Mouse (Mus musculus): Measurements from ENCODE around the gene Cdc37. TPM values are rescaled to one million over a fixed set of nuclear protein-coding genes. Genes with fewer than 3 reads are reported as not detected.

Gene Cdc37
- total RNA-seq, 2 experiments from 2014 or later = 128 to 140 TPM

GRCm38 (mm10) chr9:21168161-21169123 lies 18.7 kb upstream of the Cdc37 start:
- DNase-seq (ENCODE audit: low spot score) = peak; percentile 77

DNA sequence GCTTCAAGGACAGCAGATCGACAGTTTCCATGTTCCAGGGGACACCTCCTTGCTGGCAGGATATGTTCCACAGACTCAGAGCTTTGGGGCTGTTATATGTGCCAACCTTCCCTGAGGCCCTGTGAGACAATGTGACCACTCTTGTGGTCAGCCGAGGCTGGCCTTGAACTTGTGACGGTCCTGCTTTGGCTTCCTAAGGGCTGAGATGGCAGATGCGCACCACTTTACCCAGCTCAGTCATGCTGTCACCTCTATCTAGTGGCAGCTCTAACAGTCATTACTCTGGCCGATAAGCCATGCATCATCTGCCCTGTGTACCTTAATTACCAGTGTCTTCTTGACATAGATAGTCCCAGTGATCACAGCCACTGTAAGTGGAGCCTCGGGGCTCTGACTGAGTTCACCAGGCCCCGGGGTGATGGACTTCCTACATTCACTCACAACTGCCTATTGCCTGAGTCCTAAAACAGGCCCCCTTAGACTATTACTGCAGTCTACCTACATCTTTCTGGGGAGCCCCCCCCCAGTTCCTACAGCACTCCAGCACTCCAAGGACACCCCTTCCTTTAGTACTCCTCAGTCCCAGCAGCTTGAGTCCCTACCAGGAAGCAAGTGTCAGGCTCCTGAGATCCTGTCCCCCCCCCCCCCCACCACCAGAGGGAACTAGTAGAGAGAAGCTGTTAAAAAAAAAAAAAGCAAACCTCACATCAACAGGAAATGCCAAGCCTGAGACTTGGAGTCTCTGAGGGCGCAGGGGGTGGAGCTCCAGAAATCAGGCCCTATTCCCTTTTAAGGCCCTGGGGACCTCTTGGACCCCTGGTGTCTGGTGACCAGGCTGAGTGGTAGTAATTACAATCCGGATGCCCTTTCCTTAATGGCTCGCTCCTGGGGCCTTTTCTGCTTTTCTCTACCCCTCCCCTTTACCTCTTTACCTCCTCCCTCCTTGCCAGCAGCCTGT lies 17.6 kb upstream of the Cdc37 start:
- no peak for DNase-seq (ENCODE audit: low spot score)

GRCm38 (mm10) chr9:21166516-21166915 lies 16.7 kb upstream of the Cdc37 start:
- DNase-seq (ENCODE audit: low spot score) = no peak

DNA sequence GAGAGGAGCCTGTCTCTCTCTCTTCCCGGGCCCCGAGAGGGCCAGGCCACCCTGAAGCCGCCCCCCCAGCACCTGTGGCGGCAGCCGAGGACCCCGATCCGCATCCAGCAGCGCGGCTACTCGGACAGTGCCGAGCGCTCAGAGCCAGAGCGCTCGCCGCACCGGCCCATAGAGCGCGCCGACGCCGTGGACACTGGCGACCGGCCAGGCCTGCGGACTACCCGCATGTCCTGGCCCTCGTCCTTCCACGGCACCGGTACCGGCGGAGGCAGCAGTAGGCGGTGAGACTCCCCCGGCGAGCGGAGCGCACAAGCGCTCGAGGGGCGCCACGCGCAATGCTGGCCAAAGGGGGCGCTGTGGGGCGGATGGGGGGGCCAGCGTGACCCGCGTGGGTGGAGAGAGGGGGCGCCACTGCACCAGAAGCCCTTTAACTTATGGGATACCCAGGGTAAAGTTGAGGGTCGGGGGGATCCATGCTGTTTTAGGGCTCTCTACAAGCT lies 16.2 kb upstream of the Cdc37 start:
- no peak for DNase-seq (ENCODE audit: low spot score)

DNA sequence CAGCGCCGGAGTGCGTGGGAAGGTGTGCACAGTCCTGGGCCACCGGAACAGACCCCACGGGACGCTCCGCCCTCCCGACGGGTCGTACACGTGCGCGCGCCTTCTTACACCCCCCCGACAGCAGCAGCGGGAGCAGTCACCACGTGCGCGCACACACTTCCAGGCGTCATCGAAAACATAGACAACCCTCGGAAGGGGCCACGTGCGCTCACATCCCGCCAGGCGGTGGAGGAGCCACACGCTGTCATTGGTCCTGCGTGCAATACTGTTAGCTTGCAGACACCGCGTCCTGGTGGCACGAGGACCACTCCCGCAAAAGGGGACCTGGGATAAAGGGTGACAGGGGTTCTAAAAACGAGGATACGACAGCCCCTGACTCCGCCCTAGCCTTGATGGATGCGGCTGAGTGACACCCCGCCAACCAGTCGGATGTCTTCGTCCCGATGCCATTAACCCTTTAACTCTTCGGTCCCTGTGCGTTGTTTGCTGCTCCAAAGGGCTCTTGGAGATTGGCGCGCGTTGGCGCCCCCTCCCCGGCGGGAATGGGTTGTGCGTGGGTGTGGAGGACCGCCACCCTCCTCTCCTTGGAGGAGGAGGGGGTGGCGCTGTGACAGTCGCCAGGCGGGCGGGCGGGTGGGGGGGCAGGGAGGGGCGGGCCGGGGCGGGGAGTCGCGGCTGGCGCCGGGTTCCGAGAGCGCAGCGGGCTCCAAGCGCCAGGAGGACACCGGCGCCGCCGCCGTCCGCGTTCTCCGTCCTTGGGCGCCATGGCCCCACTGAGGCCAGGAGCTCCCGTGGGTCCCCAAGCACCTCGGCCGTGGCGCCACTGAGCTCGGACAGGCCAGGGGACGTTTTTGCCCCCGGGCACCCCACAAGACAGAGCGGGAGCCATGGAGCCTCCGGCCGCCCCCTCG lies 15.5 kb upstream of the Cdc37 start, which contains the start of gene Pde4a:
Pde4a (plus strand) TSS at position 674 of the 911 bp plus-strand sequence.
- no peak for DNase-seq (ENCODE audit: low spot score)

GRCm38 (mm10) chr9:21164072-21164471 lies 14.3 kb upstream of the Cdc37 start:
- DNase-seq (ENCODE audit: low spot score) = no peak

DNA sequence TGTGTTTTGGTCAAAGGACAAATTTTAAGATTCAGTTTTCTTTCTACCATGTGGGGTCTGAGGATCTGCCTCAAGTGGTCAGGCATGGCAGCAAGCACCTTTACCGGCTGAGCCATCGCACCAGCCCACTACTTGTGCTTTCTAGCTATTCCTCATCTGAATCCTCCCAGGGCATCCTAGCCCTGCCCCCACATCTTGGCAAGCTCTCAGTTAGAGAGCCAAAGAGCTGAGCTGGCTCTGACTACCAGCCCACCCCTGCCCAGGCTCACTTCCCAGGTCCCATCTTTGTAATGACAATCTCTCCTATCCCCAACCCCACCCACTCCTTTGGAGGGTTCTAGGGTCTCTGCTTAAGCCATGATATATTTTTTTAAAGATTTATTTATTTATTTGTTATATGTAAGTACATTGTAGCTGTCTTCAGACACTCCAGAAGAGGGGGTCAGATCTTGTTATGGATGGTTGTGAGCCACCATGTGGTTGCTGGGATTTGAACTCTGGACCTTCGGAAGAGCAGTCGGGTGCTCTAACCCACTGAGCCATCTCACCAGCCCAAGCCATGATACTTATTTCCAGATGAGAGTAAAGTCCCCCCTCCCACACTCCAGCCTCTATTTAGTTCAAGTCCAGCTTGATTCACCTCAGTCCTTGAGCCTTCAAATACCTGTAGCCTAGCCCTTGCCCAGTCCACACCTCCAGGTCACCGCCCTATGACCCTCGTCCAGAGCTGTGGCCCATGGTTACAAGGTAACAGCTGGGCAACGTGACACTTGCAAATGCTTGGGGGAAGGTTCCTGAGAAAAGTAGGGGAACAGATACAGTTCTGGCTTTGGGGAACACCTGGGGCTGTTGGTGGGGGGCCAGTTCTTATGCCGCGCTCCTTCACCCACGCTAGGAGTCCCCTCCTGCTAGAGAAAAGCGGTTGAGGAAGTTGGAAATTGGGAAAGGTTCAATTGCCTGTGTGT lies 13.6 kb upstream of the Cdc37 start:
- no peak for DNase-seq (ENCODE audit: low spot score)

GRCm38 (mm10) chr9:21161209-21161909 lies 11.6 kb upstream of the Cdc37 start:
- peak; percentile 83 for DNase-seq (ENCODE audit: low spot score)

DNA sequence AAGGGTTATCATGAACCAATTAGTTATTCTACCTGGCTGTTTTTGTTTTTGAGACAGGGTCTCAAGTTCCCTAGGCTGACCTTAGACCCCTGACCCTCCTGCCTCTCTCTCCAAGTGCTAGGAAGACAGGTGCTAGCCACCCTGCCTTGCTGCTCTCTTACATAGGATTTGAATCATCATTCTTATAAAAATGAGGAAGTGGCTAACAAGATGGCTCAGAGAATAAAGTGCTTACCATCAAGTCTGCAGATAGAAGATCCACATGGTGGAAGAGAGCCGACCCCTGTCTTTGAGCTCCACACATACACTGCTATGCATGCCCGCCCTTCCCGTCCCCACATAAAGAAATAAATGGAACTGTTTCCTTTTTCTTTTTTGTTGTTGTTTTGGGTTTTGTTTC lies 5.0 kb upstream of the Cdc37 start:
- no peak for DNase-seq (ENCODE audit: low spot score)

GRCm38 (mm10) chr9:21153833-21154232 lies 4.1 kb upstream of the Cdc37 start:
- no peak for DNase-seq (ENCODE audit: low spot score)

- no peak for DNase-seq (ENCODE audit: low spot score)
These were observed 3.5 kb upstream of the Cdc37 start for GRCm38 (mm10) chr9:21153331-21153730.

DNA sequence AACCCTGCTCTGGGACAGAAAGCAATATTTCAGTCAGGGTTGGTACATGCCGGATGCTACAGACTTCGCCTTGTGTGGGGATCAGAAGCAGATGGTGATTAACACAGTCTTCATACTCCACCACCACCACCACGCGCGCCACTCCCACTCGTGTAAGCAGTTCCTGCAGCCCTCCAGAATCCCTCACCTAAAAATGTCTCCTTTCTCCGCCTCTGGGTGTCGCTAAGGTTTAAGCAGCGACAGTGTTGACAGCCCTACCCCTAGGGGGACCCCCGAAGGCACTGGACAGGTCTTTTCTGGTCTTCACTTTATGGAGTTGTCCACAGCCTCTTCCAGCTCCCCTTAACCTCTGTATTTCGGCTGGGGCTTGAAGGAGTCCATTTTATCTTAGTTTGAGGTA lies 2.9 kb upstream of the Cdc37 start:
- DNase-seq (ENCODE audit: low spot score) = no peak

- no peak for DNase-seq (ENCODE audit: low spot score)
These were observed 617 bp downstream of the Cdc37 start for GRCm38 (mm10) chr9:21149077-21149653.

- DNase-seq (ENCODE audit: low spot score) = no peak
These were observed 1.4 kb downstream of the Cdc37 start for GRCm38 (mm10) chr9:21148427-21148826.

GRCm38 (mm10) chr9:21146722-21147121 lies 3.1 kb downstream of the Cdc37 start:
- no peak for DNase-seq (ENCODE audit: low spot score)

- DNase-seq (ENCODE audit: low spot score) = peak; percentile 65
These were observed 4.4 kb downstream of the Cdc37 start for GRCm38 (mm10) chr9:21145431-21145830.

- no peak for DNase-seq (ENCODE audit: low spot score)
These were observed 5.4 kb downstream of the Cdc37 start for GRCm38 (mm10) chr9:21144361-21144760.

- no peak for DNase-seq (ENCODE audit: low spot score)
These were observed 7.9 kb downstream of the Cdc37 start for GRCm38 (mm10) chr9:21141922-21142321.
